Mouse (Mus musculus) liver, embryonic 11.5 days (tissue): ENCODE data around the gene Snx11. TPM values are rescaled to one million over a fixed set of nuclear protein-coding genes. Genes with fewer than 3 reads are reported as not detected.

Source experiments
- ATAC-seq: fragments of 200-750 bp; cut with Nextera tagmentation; replicated peaks from 2 replicates; pipeline ENCODE4 v1.8.0; 2017; ENCODE audit warnings: moderate number of reproducible peaks, mild to moderate bottlenecking, moderate TSS enrichment, moderate library complexity; ENCODE audit not compliant: low FRiP score
- DNase-seq: peaks from one replicate; pipeline ENCODE4 v3.0.0-alpha.2; 2017; ENCODE audit warnings: low spot score
- H3K27ac ChIP-seq: fragments of 300-500 bp; sonication (generic); 2 replicates; pipeline ENCODE4 v1.5.1; 2014; ENCODE audit warnings: mild to moderate bottlenecking, low read depth, low read length, control low read depth
- H3K27me3 ChIP-seq: fragments of 300-500 bp; sonication (generic); replicated peaks from 2 replicates; pipeline ENCODE4 v1.6.1; 2014; ENCODE audit warnings: low read length, mixed read lengths; ENCODE audit not compliant: control insufficient read depth, insufficient read depth
- H3K36me3 ChIP-seq: fragments of 300-500 bp; sonication (generic); 2 replicates; pipeline ENCODE4 v1.6.1; 2014; ENCODE audit warnings: mild to moderate bottlenecking, low read length, moderate library complexity, mixed read lengths; ENCODE audit not compliant: control insufficient read depth, insufficient read depth
- H3K4me1 ChIP-seq: fragments of 300-500 bp; sonication (generic); replicated peaks from 2 replicates; pipeline ENCODE4 v1.6.1; 2014; ENCODE audit warnings: low read length, mixed read lengths; ENCODE audit not compliant: control insufficient read depth, insufficient read depth
- H3K4me2 ChIP-seq: fragments of 300-500 bp; sonication (generic); 2 replicates; pipeline ENCODE4 v1.6.1; 2014; ENCODE audit warnings: mild to moderate bottlenecking, control low read depth, moderate library complexity
- H3K4me3 ChIP-seq: fragments of 300-500 bp; sonication (generic); 2 replicates; pipeline ENCODE4 v1.5.1; 2014; ENCODE audit warnings: low read depth, low read length, control low read depth
- H3K9ac ChIP-seq: fragments of 300-500 bp; sonication (generic); 2 replicates; pipeline ENCODE4 v1.6.1; 2014; ENCODE audit warnings: low read depth, low read length, control low read depth
- H3K9me3 ChIP-seq: fragments of 300-500 bp; sonication (generic); 2 replicates; pipeline ENCODE4 v1.6.1; 2016; ENCODE audit warnings: low read length, inconsistent platforms, mixed read lengths; ENCODE audit not compliant: control insufficient read depth
- WGBS: fragments of 180-500 bp; shearing (Covaris S2); extraction: QIAGEN DNeasy Blood & Tissue Kit; methylation state at CpG from one replicate; pipeline ENCODE4 v1.1.7; 2014; 5-methylcytosine and 5-hydroxymethylcytosine counted together
- polyA plus RNA-seq: library from polyadenylated mRNA; unstranded; fragments of >200 nt; fragmentation: Nextera tagmentation; extraction: Ambion mirVana; gene quantifications from 2 replicates; pipeline ENCODE4 v1.2.1, GENCODE M21; 2014

Gene Snx11
- polyA plus RNA-seq, 1 experiment from 2014 or later = 12.0 TPM

DNA sequence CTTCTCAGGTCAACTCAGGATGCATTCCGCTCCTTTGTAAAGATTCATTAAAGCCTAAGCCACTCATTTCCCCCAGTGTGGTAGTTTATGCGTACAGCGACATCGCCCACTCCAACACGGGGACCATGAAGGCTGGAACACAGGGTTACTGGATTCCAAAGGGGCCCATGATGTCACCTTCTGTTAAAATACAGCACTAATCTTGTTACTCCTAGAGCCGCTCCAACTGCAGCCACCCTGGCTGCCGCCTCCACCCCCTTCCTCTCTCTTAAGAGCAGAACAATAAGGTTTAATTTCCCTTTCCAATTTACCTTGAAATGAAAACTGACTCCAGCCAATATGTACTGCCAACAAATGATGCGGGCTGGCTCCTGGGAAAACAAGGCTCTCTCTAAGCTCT is 2.3 kb downstream of the Snx11 start:
- H3K27me3 ChIP-seq = no peaks in the 10 kb centered on the region
- peaks cover 2% of the 10 kb centered on the region; the same call in 1 of the 2 replicates for H3K36me3 ChIP-seq
- H3K9me3 ChIP-seq = no peaks in the 10 kb centered on the region
- H3K4me1 ChIP-seq = peaks cover 7% of the 10 kb centered on the region; the same call in 1 of the 2 replicates
- no peak for ATAC-seq
- no peak for DNase-seq
- no peak overlapping the region for H3K27ac ChIP-seq
- no peak overlapping the region for H3K4me3 ChIP-seq
- no peak overlapping the region for H3K9ac ChIP-seq
- WGBS = 85% methylated on average over 8 of the region's 8 CpGs
- H3K4me2 ChIP-seq = no peak overlapping the region

DNA sequence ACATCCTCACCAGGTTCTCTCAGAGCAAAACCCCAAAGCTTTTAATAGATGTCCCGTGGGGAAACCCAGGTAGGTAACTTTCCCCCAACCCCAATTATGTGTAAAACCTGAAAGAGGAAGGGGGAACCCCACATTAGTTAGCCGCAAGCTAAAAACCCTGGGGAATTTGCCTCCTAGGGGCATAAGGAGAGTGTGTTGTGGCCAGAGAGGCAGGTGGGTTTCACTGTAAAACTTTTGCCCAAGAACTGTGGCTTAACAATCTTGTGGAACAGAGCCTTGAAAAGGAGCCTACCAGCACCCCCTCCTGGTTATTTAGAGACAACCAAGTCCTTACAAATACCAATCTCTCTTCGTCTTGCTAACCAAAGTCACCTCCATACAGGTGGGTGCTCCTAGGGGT is 2.8 kb downstream of the Snx11 start:
- Histone ChIP-seq H3K4me2 (no peak overlapping the region), H3K9me3 (no peaks in the 10 kb centered on the region), H3K36me3 (peaks cover 2% of the 10 kb centered on the region; the same call in 1 of the 2 replicates), H3K27ac (no peak overlapping the region), H3K9ac (no peak overlapping the region), H3K27me3 (no peaks in the 10 kb centered on the region), H3K4me1 (peaks cover 7% of the 10 kb centered on the region; the same call in 1 of the 2 replicates), H3K4me3 (no peak overlapping the region)
- DNase-seq = no peak
- WGBS = 89% methylated on average over 3 of the region's 3 CpGs
- ATAC-seq = no peak

DNA sequence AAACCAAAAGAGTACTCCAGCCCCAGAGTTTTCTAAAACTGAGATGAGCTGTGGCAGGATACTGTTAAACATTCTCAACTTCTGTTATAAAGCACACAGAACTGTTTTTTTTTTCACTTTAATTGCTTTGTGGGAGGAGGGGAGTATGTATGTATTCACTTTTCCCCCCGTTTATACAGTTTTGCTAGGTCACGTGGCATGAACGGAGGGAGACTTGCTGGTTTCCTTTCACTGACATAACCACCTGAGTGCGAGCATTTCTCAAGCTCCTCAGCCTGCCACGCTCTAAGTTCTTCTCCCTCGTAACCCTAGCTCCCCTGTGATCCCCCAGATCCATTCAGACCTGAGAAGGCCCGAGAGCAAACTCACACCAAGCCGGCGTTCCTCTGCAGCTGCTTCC is 4.9 kb downstream of the Snx11 start:
- DNase-seq = no peak
- H3K36me3 ChIP-seq = peaks cover 10% of the 10 kb centered on the region; the same call in 1 of the 2 replicates
- WGBS = 92% methylated on average over 9 of the region's 9 CpGs

DNA sequence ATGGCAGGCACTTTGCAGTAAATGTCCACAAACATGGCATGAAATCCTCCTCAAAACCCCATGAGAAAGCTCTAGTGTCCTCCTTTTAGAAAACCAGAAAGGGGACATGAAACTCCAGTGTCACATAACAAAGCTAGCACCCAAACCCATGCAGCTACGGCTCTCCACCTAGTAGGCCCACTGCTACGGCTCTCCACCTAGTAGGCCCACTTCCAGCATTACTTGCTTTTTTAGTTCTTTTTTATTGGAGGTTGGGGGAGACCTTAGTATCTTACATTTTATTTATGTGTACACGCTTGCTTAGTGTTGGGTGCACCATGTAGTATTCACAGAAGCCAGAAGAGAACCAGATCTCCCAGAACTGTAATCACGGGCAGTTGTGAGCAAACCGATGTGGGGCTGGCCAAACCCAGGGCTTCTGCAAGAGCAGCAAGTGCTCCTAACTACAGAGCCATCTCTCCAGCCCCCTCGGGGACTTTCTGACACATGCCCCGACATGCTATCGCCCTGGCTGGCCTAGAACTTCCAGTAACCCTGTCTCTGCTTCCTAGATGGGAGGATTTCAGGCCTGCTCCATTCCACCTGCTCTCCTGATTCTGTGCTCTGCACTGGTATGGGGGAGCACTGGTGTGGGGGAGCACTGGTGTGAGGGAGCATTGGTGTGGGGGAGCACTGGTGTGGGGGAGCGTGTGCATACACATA is 5.9 kb downstream of the Snx11 start:
- peaks cover 10% of the 10 kb centered on the region; the same call in 1 of the 2 replicates for H3K36me3 ChIP-seq
- H3K4me2 ChIP-seq = no peak overlapping the region
- no peak overlapping the region for H3K27ac ChIP-seq
- no peak overlapping the region for H3K4me3 ChIP-seq
- no peaks in the 10 kb centered on the region for H3K27me3 ChIP-seq
- ATAC-seq (no peak), DNase-seq (no peak)
- H3K9me3 ChIP-seq = no peaks in the 10 kb centered on the region
- peaks cover 2% of the 10 kb centered on the region for H3K4me1 ChIP-seq
- no peak overlapping the region for H3K9ac ChIP-seq
- 92% methylated on average over 9 of the region's 9 CpGs for WGBS

More for the DNA sequence above, 4.9 kb downstream of the Snx11 start:
- Histone ChIP-seq H3K4me1 (peaks cover 7% of the 10 kb centered on the region; the same call in 1 of the 2 replicates), H3K27me3 (no peaks in the 10 kb centered on the region), H3K4me3 (no peak overlapping the region), H3K9me3 (no peaks in the 10 kb centered on the region), H3K9ac (no peak overlapping the region), H3K27ac (no peak overlapping the region), H3K4me2 (no peak overlapping the region)
- no peak for ATAC-seq

DNA sequence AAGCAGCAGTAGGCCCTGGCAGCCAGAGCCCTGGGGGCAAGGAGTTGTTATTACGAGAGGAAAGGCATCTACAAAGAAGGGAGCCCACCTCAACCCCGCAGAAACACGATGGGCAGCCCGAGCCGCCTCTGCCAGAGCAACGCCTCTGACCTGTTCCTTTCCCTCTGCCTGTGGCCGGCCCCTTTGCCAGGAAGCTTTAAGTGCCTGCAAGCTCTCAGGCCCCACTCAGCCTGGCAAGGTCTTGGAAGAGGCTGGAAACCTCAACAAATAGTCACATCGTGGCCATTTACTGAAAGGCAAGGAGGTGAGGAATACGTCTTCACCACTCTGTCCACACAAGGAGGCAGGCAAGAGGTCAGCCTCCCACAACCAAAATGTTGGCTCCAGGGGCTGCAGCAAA is 9.1 kb downstream of the Snx11 start:
- 66% methylated on average over 9 of the region's 9 CpGs for WGBS
- Histone ChIP-seq H3K4me3 (no peak overlapping the region), H3K27ac (no peak overlapping the region), H3K9me3 (no peaks in the 10 kb centered on the region), H3K27me3 (no peaks in the 10 kb centered on the region), H3K4me1 (peaks cover 7% of the 10 kb centered on the region; the same call in 1 of the 2 replicates), H3K4me2 (no peak overlapping the region), H3K36me3 (peaks cover 10% of the 10 kb centered on the region; the same call in 1 of the 2 replicates), H3K9ac (no peak overlapping the region)
- DNase-seq (no peak), ATAC-seq (no peak)

DNA sequence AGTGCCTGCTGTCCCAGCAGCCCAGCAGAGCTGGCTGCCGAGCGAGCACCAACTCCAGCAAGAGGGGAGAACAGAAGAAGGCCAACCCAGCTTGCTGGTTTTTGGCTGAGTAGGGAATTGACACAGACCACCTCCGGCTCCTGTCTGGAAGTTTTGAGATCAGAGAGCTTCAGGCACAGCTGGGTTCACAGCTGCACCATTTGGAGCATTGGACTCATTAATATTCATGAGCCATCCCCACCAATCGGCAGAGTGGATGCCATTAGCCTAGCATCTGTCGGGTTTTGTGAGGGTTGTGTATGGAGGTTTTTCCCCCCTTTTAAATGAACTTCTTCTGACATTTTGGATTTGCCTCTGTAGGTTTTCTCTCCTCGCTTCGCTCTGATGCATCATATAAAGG is 10.3 kb downstream of the Snx11 start:
- H3K27ac ChIP-seq = no peak overlapping the region
- no peaks in the 10 kb centered on the region for H3K27me3 ChIP-seq
- no peak overlapping the region for H3K4me3 ChIP-seq
- 74% methylated on average over 7 of the region's 7 CpGs for WGBS
- ATAC-seq = no peak
- no peak overlapping the region for H3K4me2 ChIP-seq
- H3K9ac ChIP-seq = no peak overlapping the region
- no peaks in the 10 kb centered on the region for H3K9me3 ChIP-seq
- peaks cover 7% of the 10 kb centered on the region; the same call in 1 of the 2 replicates for H3K4me1 ChIP-seq
- peaks cover 10% of the 10 kb centered on the region; the same call in 1 of the 2 replicates for H3K36me3 ChIP-seq
- no peak for DNase-seq

DNA sequence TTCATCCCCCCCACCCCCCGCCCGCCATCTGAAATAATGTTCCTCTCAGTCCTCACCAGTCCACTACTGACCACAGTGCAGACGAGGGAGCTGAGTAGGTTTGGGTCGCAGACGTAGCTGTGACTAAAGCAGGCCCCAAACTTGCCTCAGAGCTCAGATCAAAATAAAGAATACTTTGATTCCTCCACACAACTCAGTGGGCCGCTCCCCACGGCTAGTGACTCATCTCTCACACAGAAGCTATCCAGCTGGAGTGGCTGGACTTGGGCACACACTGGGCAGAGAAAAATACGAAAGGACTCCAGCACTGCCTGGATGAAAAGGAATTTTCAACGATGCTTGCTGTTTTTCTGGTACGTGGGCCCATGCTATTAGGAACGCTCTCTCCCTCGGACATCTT is 10.8 kb downstream of the Snx11 start:
- no peak overlapping the region for H3K27ac ChIP-seq
- 89% methylated on average over 12 of the region's 12 CpGs for WGBS
- H3K4me2 ChIP-seq = no peak overlapping the region
- ATAC-seq (no peak), DNase-seq (no peak)
- peaks cover 7% of the 10 kb centered on the region; the same call in 1 of the 2 replicates for H3K4me1 ChIP-seq
- peaks cover 10% of the 10 kb centered on the region; the same call in 1 of the 2 replicates for H3K36me3 ChIP-seq
- H3K9ac ChIP-seq = no peak overlapping the region
- no peak overlapping the region for H3K4me3 ChIP-seq
- no peaks in the 10 kb centered on the region for H3K9me3 ChIP-seq
- no peaks in the 10 kb centered on the region for H3K27me3 ChIP-seq

DNA sequence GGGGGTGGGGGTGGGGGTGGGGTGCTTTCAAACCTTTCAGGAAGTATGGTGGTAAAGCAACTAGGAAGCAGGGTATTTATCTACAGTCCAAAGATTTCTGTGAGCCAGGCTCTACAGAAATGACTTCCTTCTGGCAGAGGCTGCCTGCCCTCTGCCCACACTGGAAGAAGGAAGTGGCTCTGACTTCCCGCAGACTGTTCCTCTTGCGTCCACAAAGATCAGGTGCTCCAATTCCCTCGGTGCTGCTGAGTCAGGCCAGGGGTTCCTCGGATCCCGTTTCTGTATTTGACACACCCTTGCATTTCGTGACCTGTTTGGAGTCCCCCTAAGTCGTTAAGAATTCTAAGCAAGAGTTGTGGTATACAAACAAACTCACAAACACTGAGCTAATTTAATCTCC is 11.7 kb downstream of the Snx11 start:
- DNase-seq (no peak), ATAC-seq (no peak)
- Histone ChIP-seq H3K27me3 (no peaks in the 10 kb centered on the region), H3K9ac (no peak overlapping the region), H3K9me3 (no peaks in the 10 kb centered on the region), H3K4me2 (no peak overlapping the region), H3K4me1 (peaks cover 7% of the 10 kb centered on the region; the same call in 1 of the 2 replicates), H3K4me3 (no peak overlapping the region), H3K27ac (0 out of 2 replicates have a peak overlapping the region, but pooled peaks have one; percentile 16), H3K36me3 (peaks cover 10% of the 10 kb centered on the region; the same call in 1 of the 2 replicates)
- WGBS = 50% methylated on average over 7 of the region's 7 CpGs
